Mouse (Mus musculus) stomach, embryonic 16.5 days (tissue): ENCODE measurements around the gene Drd3. TPM values are rescaled to one million over a fixed set of nuclear protein-coding genes. Genes with fewer than 3 reads are reported as not detected.

Experiments
- ATAC-seq: fragments of 200-750 bp; cut with Nextera tagmentation; 2 replicates; pipeline ENCODE4 v1.8.0; 2017; ENCODE audit warnings: moderate number of reproducible peaks, moderate TSS enrichment; ENCODE audit not compliant: insufficient read depth, low FRiP score
- H3K27ac ChIP-seq: fragments of 300-500 bp; sonication (generic); 2 replicates; pipeline ENCODE4 v1.5.1; 2014; ENCODE audit warnings: low read length
- H3K27me3 ChIP-seq: fragments of 300-500 bp; sonication (generic); 2 replicates; pipeline ENCODE4 v1.6.1; 2014; ENCODE audit warnings: low read length, control low read depth, mixed read lengths; ENCODE audit not compliant: control insufficient read depth, insufficient read depth
- H3K36me3 ChIP-seq: fragments of 300-500 bp; sonication (generic); 2 replicates; pipeline ENCODE4 v1.6.1; 2014; ENCODE audit warnings: low read length; ENCODE audit not compliant: control insufficient read depth, insufficient read depth
- H3K4me1 ChIP-seq: fragments of 300-500 bp; sonication (generic); 2 replicates; pipeline ENCODE4 v1.6.1; 2014; ENCODE audit warnings: low read length, control low read depth, mixed read lengths; ENCODE audit not compliant: control insufficient read depth, insufficient read depth
- H3K4me2 ChIP-seq: fragments of 300-500 bp; sonication (generic); 2 replicates; pipeline ENCODE4 v1.6.1; 2014; ENCODE audit warnings: low read depth, low read length, mixed read lengths
- H3K4me3 ChIP-seq: fragments of 300-500 bp; sonication (generic); replicated peaks from 2 replicates; pipeline ENCODE4 v1.5.1; 2014; ENCODE audit warnings: mild to moderate bottlenecking, low read length
- H3K9ac ChIP-seq: fragments of 300-500 bp; sonication (generic); 2 replicates; pipeline ENCODE4 v1.6.1; 2014; ENCODE audit warnings: low read length
- H3K9me3 ChIP-seq: fragments of 300-500 bp; sonication (generic); replicated peaks from 2 replicates; pipeline ENCODE4 v1.6.1; 2016; ENCODE audit warnings: low read length, control low read depth; ENCODE audit not compliant: control insufficient read depth
- WGBS: fragments of 180-500 bp; shearing (Covaris S2); extraction: QIAGEN DNeasy Blood & Tissue Kit; methylation state at CpG from one replicate; pipeline ENCODE4 v1.1.7; 2014; 5-methylcytosine and 5-hydroxymethylcytosine counted together
- polyA plus RNA-seq: library from polyadenylated mRNA; unstranded; fragments of >200 nt; fragmentation: Nextera tagmentation; extraction: Ambion mirVana; gene quantifications from 2 replicates; pipeline ENCODE4 v1.2.1, GENCODE M21; 2015

Drd3 gene
- polyA plus RNA-seq, 1 experiment from 2014 or later = not detected

- no peak overlapping the region for H3K27ac ChIP-seq
- H3K4me1 ChIP-seq = no peaks in the 10 kb centered on the region
- H3K4me3 ChIP-seq = no peak overlapping the region
- WGBS = 81% methylated on average over 3 of the region's 3 CpGs
- H3K9me3 ChIP-seq = no peaks in the 10 kb centered on the region
- H3K36me3 ChIP-seq = no peaks in the 10 kb centered on the region
- ATAC-seq = no peak
- H3K27me3 ChIP-seq = no peaks in the 10 kb centered on the region
- no peak overlapping the region for H3K9ac ChIP-seq
- H3K4me2 ChIP-seq = no peak overlapping the region
Measured at GRCm38 (mm10) chr16:43776886-43777285, 23.1 kb downstream of the Drd3 start.

GRCm38 (mm10) chr16:43799541-43799940 is 45.7 kb downstream of the Drd3 start:
- no peak for ATAC-seq
- no peaks in the 10 kb centered on the region for H3K27me3 ChIP-seq
- H3K9ac ChIP-seq = no peak overlapping the region
- 61% methylated on average over 4 of the region's 4 CpGs for WGBS
- no peak overlapping the region for H3K4me3 ChIP-seq
- H3K27ac ChIP-seq = no peak overlapping the region
- no peaks in the 10 kb centered on the region for H3K36me3 ChIP-seq
- 0 out of 2 replicates have a peak, but pooled peaks cover 3% of the 10 kb centered on the region for H3K9me3 ChIP-seq
- H3K4me1 ChIP-seq = peaks cover 6% of the 10 kb centered on the region
- H3K4me2 ChIP-seq = no peak overlapping the region

GRCm38 (mm10) chr16:43800119-43800721 is 46.4 kb downstream of the Drd3 start:
- Histone ChIP-seq H3K4me2 (no peak overlapping the region), H3K27ac (no peak overlapping the region), H3K9me3 (0 out of 2 replicates have a peak, but pooled peaks cover 3% of the 10 kb centered on the region), H3K9ac (no peak overlapping the region), H3K36me3 (no peaks in the 10 kb centered on the region), H3K4me1 (peaks cover 6% of the 10 kb centered on the region), H3K4me3 (no peak overlapping the region), H3K27me3 (no peaks in the 10 kb centered on the region)
- 33% methylated on average over 13 of the region's 13 CpGs for WGBS
- ATAC-seq = no peak

- no peaks in the 10 kb centered on the region for H3K36me3 ChIP-seq
- WGBS = 60% methylated on average over 3 of the region's 3 CpGs
- H3K4me1 ChIP-seq = peaks cover 6% of the 10 kb centered on the region
- no peak overlapping the region for H3K4me3 ChIP-seq
- no peak for ATAC-seq
- peak overlapping the region; percentile 19; the same call in 1 of the 2 replicates for H3K27ac ChIP-seq
- H3K9ac ChIP-seq = no peak overlapping the region
- H3K4me2 ChIP-seq = no peak overlapping the region
- H3K9me3 ChIP-seq = 0 out of 2 replicates have a peak, but pooled peaks cover 3% of the 10 kb centered on the region
- H3K27me3 ChIP-seq = no peaks in the 10 kb centered on the region
Measured at GRCm38 (mm10) chr16:43801137-43801536, 47.3 kb downstream of the Drd3 start.

GRCm38 (mm10) chr16:43801791-43802307 is 48.0 kb downstream of the Drd3 start:
- peak overlapping the region; percentile 65 for H3K4me2 ChIP-seq
- H3K9me3 ChIP-seq = no peaks in the 10 kb centered on the region
- H3K27ac ChIP-seq = 0 out of 2 replicates have a peak overlapping the region, but pooled peaks have one; percentile 9
- peak overlapping the region; percentile 66 for H3K9ac ChIP-seq
- ATAC-seq = peak; percentile 86
- no peaks in the 10 kb centered on the region for H3K36me3 ChIP-seq
- no peaks in the 10 kb centered on the region for H3K27me3 ChIP-seq
- WGBS = 3% methylated on average over 18 of the region's 18 CpGs
- peaks cover 6% of the 10 kb centered on the region for H3K4me1 ChIP-seq
- H3K4me3 ChIP-seq = peak overlapping the region; percentile 47

- H3K27ac ChIP-seq = no peak overlapping the region
- WGBS = 38% methylated on average over 5 of the region's 5 CpGs
- H3K27me3 ChIP-seq = no peaks in the 10 kb centered on the region
- no peaks in the 10 kb centered on the region for H3K36me3 ChIP-seq
- no peak overlapping the region for H3K9ac ChIP-seq
- ATAC-seq = no peak
- no peak overlapping the region for H3K4me2 ChIP-seq
- peaks cover 6% of the 10 kb centered on the region for H3K4me1 ChIP-seq
- no peak overlapping the region for H3K4me3 ChIP-seq
- no peaks in the 10 kb centered on the region for H3K9me3 ChIP-seq
Measured at GRCm38 (mm10) chr16:43802466-43802865, 48.6 kb downstream of the Drd3 start.

GRCm38 (mm10) chr16:43804364-43804763 is 50.5 kb downstream of the Drd3 start:
- ATAC-seq = no peak
- Histone ChIP-seq H3K4me1 (peaks cover 6% of the 10 kb centered on the region), H3K27ac (no peak overlapping the region), H3K36me3 (no peaks in the 10 kb centered on the region), H3K27me3 (no peaks in the 10 kb centered on the region), H3K4me2 (no peak overlapping the region), H3K9me3 (no peaks in the 10 kb centered on the region), H3K9ac (no peak overlapping the region), H3K4me3 (no peak overlapping the region)
- 75% methylated on average over 6 of the region's 6 CpGs for WGBS

- Histone ChIP-seq H3K4me1 (no peaks in the 10 kb centered on the region), H3K9me3 (no peaks in the 10 kb centered on the region), H3K9ac (no peak overlapping the region), H3K27me3 (no peaks in the 10 kb centered on the region), H3K4me2 (no peak overlapping the region), H3K4me3 (no peak overlapping the region), H3K36me3 (no peaks in the 10 kb centered on the region), H3K27ac (no peak overlapping the region)
- WGBS = 59% methylated on average over 16 of the region's 16 CpGs
- ATAC-seq = peak; percentile 59; the same call in 1 of the 2 replicates
Measured at GRCm38 (mm10) chr16:43807048-43807447, 53.2 kb downstream of the Drd3 start.

GRCm38 (mm10) chr16:43809429-43809828 is 55.6 kb downstream of the Drd3 start:
- WGBS = 72% methylated on average over 2 of the region's 2 CpGs

More at GRCm38 (mm10) chr16:43809429-43809828, 55.6 kb downstream of the Drd3 start:
- H3K36me3 ChIP-seq = no peaks in the 10 kb centered on the region
- H3K4me3 ChIP-seq = no peak overlapping the region
- H3K27ac ChIP-seq = no peak overlapping the region
- H3K9ac ChIP-seq = no peak overlapping the region
- no peak overlapping the region for H3K4me2 ChIP-seq
- H3K4me1 ChIP-seq = no peaks in the 10 kb centered on the region
- no peaks in the 10 kb centered on the region for H3K27me3 ChIP-seq
- peak; percentile 56; the same call in 1 of the 2 replicates for ATAC-seq
- H3K9me3 ChIP-seq = no peaks in the 10 kb centered on the region
